Mouse (Mus musculus): ENCODE measurements around the gene Dip2a. TPM values are rescaled to one million over a fixed set of nuclear protein-coding genes. Genes with fewer than 3 reads are reported as not detected.

Dip2a gene
- 5.6 and 6.3 TPM in 2 replicates for polyA plus RNA-seq (2014; fragmentation: Nextera tagmentation; extraction: Ambion mirVana)

DNA sequence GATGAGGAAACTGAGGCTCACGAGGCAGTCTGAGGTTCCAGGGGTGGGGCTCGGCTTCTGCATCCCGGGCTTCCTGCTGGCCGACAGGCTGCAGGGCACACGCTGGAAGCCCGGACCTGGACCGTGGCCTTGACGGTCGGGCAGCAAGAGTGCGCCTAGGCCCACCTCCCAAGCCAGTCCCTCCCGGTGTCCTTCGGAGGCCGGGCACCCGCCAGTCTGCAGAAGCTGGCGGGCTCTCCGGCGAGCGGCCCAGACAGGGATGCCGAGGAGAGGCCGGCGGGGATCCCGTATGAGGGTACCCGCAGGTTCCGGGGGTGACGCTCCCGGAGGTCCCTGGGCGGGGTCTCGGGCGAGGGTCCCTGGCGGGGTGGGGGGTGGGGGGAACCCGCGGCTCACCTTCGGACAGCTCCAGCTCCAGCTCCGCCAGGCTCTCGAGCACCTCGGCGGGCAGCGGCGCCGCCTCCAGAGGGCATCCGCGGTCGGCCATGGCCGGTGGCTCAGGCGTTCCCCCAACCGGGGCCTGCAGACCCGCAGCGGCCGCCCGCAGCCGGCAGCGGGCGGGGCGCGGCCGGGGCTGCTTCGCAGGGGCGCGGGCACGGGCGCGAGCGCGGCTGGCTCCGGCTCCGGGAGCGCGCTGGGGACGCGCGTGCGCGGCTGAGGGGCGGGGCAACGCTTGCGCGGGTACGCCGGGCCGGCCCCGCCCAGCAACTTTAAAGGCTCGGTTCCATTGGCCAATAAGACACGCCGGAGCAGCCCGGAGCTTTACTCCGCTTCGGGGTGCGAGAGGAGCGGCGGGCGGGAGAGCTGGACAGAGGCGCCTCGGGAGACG is at the start of gene Dip2a:
Gene Dip2a, minus strand, starts transcription at position 581 of the 829 bp plus-strand sequence.
- H3K9ac ChIP-seq (ENCODE audit: low read length), result peak within 1 kb of the TSS; percentile 91
- whole genome bisulfite sequencing, result under 1% methylated on average over 83 of the region's 94 CpGs
- no peaks in the 10 kb centered on the region for H3K9me3 ChIP-seq (ENCODE audit: control insufficient read depth, low read length)
- no peaks in the 10 kb centered on the region for H3K27me3 ChIP-seq (ENCODE audit: control insufficient read depth, insufficient read depth, low read length)
- H3K36me3 ChIP-seq (ENCODE audit: control insufficient read depth, insufficient read depth, low read length), result peaks cover 8% of the 10 kb centered on the region
- peak within 1 kb of the TSS; percentile 79 to 93 for H3K4me3 ChIP-seq (ENCODE audit: control insufficient read depth in 1 of 2, insufficient read depth in 1 of 2, low read depth in 1 of 2, low read length in 2 of 2)
- H3K4me1 ChIP-seq (ENCODE audit: control insufficient read depth in 2 of 2, insufficient read depth in 2 of 2, low read length in 2 of 2), result peaks cover 6 to 14% of the 10 kb centered on the region in 2 experiments
- H3K27ac ChIP-seq (replicated peaks in 1 of 2; ENCODE audit: control insufficient read depth in 1 of 2, insufficient read depth in 1 of 2, low read depth in 2 of 2, low read length in 2 of 2), result peak within 1 kb of the TSS; percentile 80 to 88
- peak; percentile 94 for ATAC-seq (ENCODE audit: insufficient number of reproducible peaks, insufficient read depth, low FRiP score, low read depth)
- peak within 1 kb of the TSS; percentile 81 for H3K4me2 ChIP-seq (ENCODE audit: low read length)

- no peak for ATAC-seq (ENCODE audit: insufficient number of reproducible peaks, insufficient read depth, low FRiP score, low read depth)
- Histone ChIP-seq H3K4me2 (ENCODE audit: low read length) (no peak overlapping the region), H3K9me3 (ENCODE audit: control insufficient read depth, low read length) (0 out of 2 replicates have a peak, but pooled peaks cover 3% of the 10 kb centered on the region), H3K4me3 (ENCODE audit: control insufficient read depth in 1 of 2, insufficient read depth in 1 of 2, low read depth in 1 of 2, low read length in 2 of 2) (no peak overlapping the region), H3K27ac (replicated peaks in 1 of 2; ENCODE audit: control insufficient read depth in 1 of 2, insufficient read depth in 1 of 2, low read depth in 2 of 2, low read length in 2 of 2) (no peak overlapping the region), H3K27me3 (ENCODE audit: control insufficient read depth, insufficient read depth, low read length) (no peaks in the 10 kb centered on the region), H3K36me3 (ENCODE audit: control insufficient read depth, insufficient read depth, low read length) (peaks cover 86% of the 10 kb centered on the region), H3K4me1 (ENCODE audit: control insufficient read depth in 2 of 2, insufficient read depth in 2 of 2, low read length in 2 of 2) (no peaks in the 10 kb centered on the region), H3K9ac (ENCODE audit: low read length) (no peak overlapping the region)
- 95% methylated on average over 12 of the region's 12 CpGs for WGBS
These were observed 47.5 kb upstream of the Dip2a start for GRCm38 (mm10) chr10:76392596-76392995.

- WGBS, result 87% methylated on average over 9 of the region's 9 CpGs
- Histone ChIP-seq H3K9me3 (ENCODE audit: control insufficient read depth, low read length) (0 out of 2 replicates have a peak, but pooled peaks cover 3% of the 10 kb centered on the region), H3K4me2 (ENCODE audit: low read length) (no peak overlapping the region), H3K27ac (replicated peaks in 1 of 2; ENCODE audit: control insufficient read depth in 1 of 2, insufficient read depth in 1 of 2, low read depth in 2 of 2, low read length in 2 of 2) (no peak overlapping the region), H3K4me1 (ENCODE audit: control insufficient read depth in 2 of 2, insufficient read depth in 2 of 2, low read length in 2 of 2) (no peaks in the 10 kb centered on the region), H3K4me3 (ENCODE audit: control insufficient read depth in 1 of 2, insufficient read depth in 1 of 2, low read depth in 1 of 2, low read length in 2 of 2) (no peak overlapping the region), H3K36me3 (ENCODE audit: control insufficient read depth, insufficient read depth, low read length) (peaks cover 84% of the 10 kb centered on the region), H3K9ac (ENCODE audit: low read length) (no peak overlapping the region), H3K27me3 (ENCODE audit: control insufficient read depth, insufficient read depth, low read length) (no peaks in the 10 kb centered on the region)
- no peak for ATAC-seq (ENCODE audit: insufficient number of reproducible peaks, insufficient read depth, low FRiP score, low read depth)
These were observed 46.7 kb upstream of the Dip2a start for GRCm38 (mm10) chr10:76391786-76392185.

GRCm38 (mm10) chr10:76391166-76391565 is 46.1 kb upstream of the Dip2a start:
- H3K27ac ChIP-seq (replicated peaks in 1 of 2; ENCODE audit: control insufficient read depth in 1 of 2, insufficient read depth in 1 of 2, low read depth in 2 of 2, low read length in 2 of 2), result no peak overlapping the region
- ATAC-seq (ENCODE audit: insufficient number of reproducible peaks, insufficient read depth, low FRiP score, low read depth), result no peak
- H3K36me3 ChIP-seq (ENCODE audit: control insufficient read depth, insufficient read depth, low read length), result peaks cover 85% of the 10 kb centered on the region
- no peak overlapping the region for H3K4me2 ChIP-seq (ENCODE audit: low read length)
- H3K4me3 ChIP-seq (ENCODE audit: control insufficient read depth in 1 of 2, insufficient read depth in 1 of 2, low read depth in 1 of 2, low read length in 2 of 2), result no peak overlapping the region
- 97% methylated on average over 9 of the region's 9 CpGs for WGBS
- no peak overlapping the region for H3K9ac ChIP-seq (ENCODE audit: low read length)
- H3K27me3 ChIP-seq (ENCODE audit: control insufficient read depth, insufficient read depth, low read length), result no peaks in the 10 kb centered on the region
- H3K9me3 ChIP-seq (ENCODE audit: control insufficient read depth, low read length), result 0 out of 2 replicates have a peak, but pooled peaks cover 3% of the 10 kb centered on the region
- no peaks in the 10 kb centered on the region for H3K4me1 ChIP-seq (ENCODE audit: control insufficient read depth in 2 of 2, insufficient read depth in 2 of 2, low read length in 2 of 2)

- no peak overlapping the region for H3K4me3 ChIP-seq (ENCODE audit: control insufficient read depth in 1 of 2, insufficient read depth in 1 of 2, low read depth in 1 of 2, low read length in 2 of 2)
- H3K27me3 ChIP-seq (ENCODE audit: control insufficient read depth, insufficient read depth, low read length), result no peaks in the 10 kb centered on the region
- H3K9ac ChIP-seq (ENCODE audit: low read length), result no peak overlapping the region
- no peak overlapping the region for H3K27ac ChIP-seq (replicated peaks in 1 of 2; ENCODE audit: control insufficient read depth in 1 of 2, insufficient read depth in 1 of 2, low read depth in 2 of 2, low read length in 2 of 2)
- no peak for ATAC-seq (ENCODE audit: insufficient number of reproducible peaks, insufficient read depth, low FRiP score, low read depth)
- 94% methylated on average over 18 of the region's 18 CpGs for WGBS
- H3K4me1 ChIP-seq (ENCODE audit: control insufficient read depth in 2 of 2, insufficient read depth in 2 of 2, low read length in 2 of 2), result no peaks in the 10 kb centered on the region
- H3K4me2 ChIP-seq (ENCODE audit: low read length), result no peak overlapping the region
- H3K36me3 ChIP-seq (ENCODE audit: control insufficient read depth, insufficient read depth, low read length), result peaks cover 90% of the 10 kb centered on the region
- H3K9me3 ChIP-seq (ENCODE audit: control insufficient read depth, low read length), result no peaks in the 10 kb centered on the region
These were observed 29.9 kb upstream of the Dip2a start for GRCm38 (mm10) chr10:76374981-76375380.

- no peak for ATAC-seq (ENCODE audit: insufficient number of reproducible peaks, insufficient read depth, low FRiP score, low read depth)
These were observed 26.6 kb upstream of the Dip2a start for GRCm38 (mm10) chr10:76371736-76372135.

DNA sequence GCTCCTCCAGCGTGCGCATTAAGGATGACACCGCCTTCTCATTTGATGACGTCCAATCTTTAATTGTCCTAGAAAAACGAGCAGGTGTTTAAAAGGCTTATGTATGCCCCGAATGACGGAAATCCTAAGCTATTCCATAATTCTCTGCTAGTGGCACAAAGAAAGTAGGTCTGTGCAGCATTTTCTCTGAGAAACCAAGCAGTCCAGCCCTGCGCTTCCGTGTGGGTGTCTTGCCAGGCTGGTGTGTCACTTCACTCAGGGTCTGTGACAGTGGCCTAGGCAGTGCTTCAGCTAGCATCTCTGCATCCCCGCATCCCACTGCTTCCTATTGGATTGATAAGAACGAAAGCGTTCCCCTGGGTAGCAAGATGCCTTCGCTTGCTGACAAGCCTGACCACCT is 23.7 kb upstream of the Dip2a start:
- H3K27ac ChIP-seq (replicated peaks in 1 of 2; ENCODE audit: control insufficient read depth in 1 of 2, insufficient read depth in 1 of 2, low read depth in 2 of 2, low read length in 2 of 2), result no peak overlapping the region
- no peaks in the 10 kb centered on the region for H3K9me3 ChIP-seq (ENCODE audit: control insufficient read depth, low read length)
- ATAC-seq (ENCODE audit: insufficient number of reproducible peaks, insufficient read depth, low FRiP score, low read depth), result no peak
- H3K27me3 ChIP-seq (ENCODE audit: control insufficient read depth, insufficient read depth, low read length), result no peaks in the 10 kb centered on the region
- peaks cover 81% of the 10 kb centered on the region for H3K36me3 ChIP-seq (ENCODE audit: control insufficient read depth, insufficient read depth, low read length)
- no peaks in the 10 kb centered on the region for H3K4me1 ChIP-seq (ENCODE audit: control insufficient read depth in 2 of 2, insufficient read depth in 2 of 2, low read length in 2 of 2)
- WGBS, result 89% methylated on average over 13 of the region's 13 CpGs
- no peak overlapping the region for H3K4me3 ChIP-seq (ENCODE audit: control insufficient read depth in 1 of 2, insufficient read depth in 1 of 2, low read depth in 1 of 2, low read length in 2 of 2)
- H3K4me2 ChIP-seq (ENCODE audit: low read length), result no peak overlapping the region
- no peak overlapping the region for H3K9ac ChIP-seq (ENCODE audit: low read length)

More at GRCm38 (mm10) chr10:76371736-76372135, 26.6 kb upstream of the Dip2a start:
- Histone ChIP-seq H3K9ac (ENCODE audit: low read length) (no peak overlapping the region), H3K27me3 (ENCODE audit: control insufficient read depth, insufficient read depth, low read length) (no peaks in the 10 kb centered on the region), H3K4me1 (ENCODE audit: control insufficient read depth in 2 of 2, insufficient read depth in 2 of 2, low read length in 2 of 2) (no peaks in the 10 kb centered on the region), H3K27ac (replicated peaks in 1 of 2; ENCODE audit: control insufficient read depth in 1 of 2, insufficient read depth in 1 of 2, low read depth in 2 of 2, low read length in 2 of 2) (no peak overlapping the region), H3K9me3 (ENCODE audit: control insufficient read depth, low read length) (no peaks in the 10 kb centered on the region), H3K36me3 (ENCODE audit: control insufficient read depth, insufficient read depth, low read length) (peaks cover 90% of the 10 kb centered on the region), H3K4me2 (ENCODE audit: low read length) (no peak overlapping the region), H3K4me3 (ENCODE audit: control insufficient read depth in 1 of 2, insufficient read depth in 1 of 2, low read depth in 1 of 2, low read length in 2 of 2) (no peak overlapping the region)
- 85% methylated on average over 3 of the region's 3 CpGs for WGBS
